Mouse (Mus musculus): ENCODE measurements around the gene Wsb2.
"Not testable (repeated sequence)": the region's sequence is repeated elsewhere in the genome, so short reads cannot be mapped to it uniquely, and the experiment has no call there.

Wsb2 gene

GRCm38 (mm10) chr5:117390895-117391294, 33.8 kb downstream of the Wsb2 start:
- no peaks in the 10 kb centered on the region for H3K36me3 ChIP-seq (ENCODE audit: control insufficient read depth, insufficient read depth, low read length, poor library complexity, severe bottlenecking)
- no peaks in the 10 kb centered on the region for H3K27me3 ChIP-seq (ENCODE audit: control insufficient read depth, insufficient read depth, low read length, poor library complexity, severe bottlenecking)
- no peak for DNase-seq (ENCODE audit: low read depth, low spot score)

DNA sequence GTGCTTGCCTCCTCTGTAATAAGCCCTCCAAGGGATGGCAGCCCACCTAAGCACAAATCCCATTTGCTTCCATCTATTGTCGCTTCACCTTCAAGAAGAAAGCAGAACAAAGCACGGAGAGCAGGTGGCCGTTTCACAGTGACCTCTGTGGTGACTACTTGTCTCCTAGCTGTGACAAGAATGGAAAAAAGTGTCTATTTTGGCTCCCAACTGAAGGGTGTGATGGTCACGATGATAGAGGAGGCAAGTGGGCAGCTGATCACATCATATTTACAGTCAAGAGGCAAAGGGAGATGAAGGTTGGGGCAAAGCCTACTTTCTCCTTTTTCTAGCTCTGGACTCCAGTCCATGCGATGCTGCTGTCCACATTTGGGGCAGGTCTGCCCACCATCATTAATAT, 38.7 kb downstream of the Wsb2 start:
- H3K27me3 ChIP-seq (ENCODE audit: control insufficient read depth, insufficient read depth, low read length, poor library complexity, severe bottlenecking): no peaks in the 10 kb centered on the region
- H3K36me3 ChIP-seq (ENCODE audit: control insufficient read depth, insufficient read depth, low read length, poor library complexity, severe bottlenecking): no peaks in the 10 kb centered on the region
- no peak for DNase-seq (ENCODE audit: low read depth, low spot score)

- H3K27me3 ChIP-seq (ENCODE audit: control insufficient read depth, insufficient read depth, low read length, poor library complexity, severe bottlenecking): no peaks in the 10 kb centered on the region
- H3K36me3 ChIP-seq (ENCODE audit: control insufficient read depth, insufficient read depth, low read length, poor library complexity, severe bottlenecking): no peaks in the 10 kb centered on the region
- DNase-seq (ENCODE audit: low read depth, low spot score): no peak
Observed at GRCm38 (mm10) chr5:117396596-117397014, 39.5 kb downstream of the Wsb2 start.

DNA sequence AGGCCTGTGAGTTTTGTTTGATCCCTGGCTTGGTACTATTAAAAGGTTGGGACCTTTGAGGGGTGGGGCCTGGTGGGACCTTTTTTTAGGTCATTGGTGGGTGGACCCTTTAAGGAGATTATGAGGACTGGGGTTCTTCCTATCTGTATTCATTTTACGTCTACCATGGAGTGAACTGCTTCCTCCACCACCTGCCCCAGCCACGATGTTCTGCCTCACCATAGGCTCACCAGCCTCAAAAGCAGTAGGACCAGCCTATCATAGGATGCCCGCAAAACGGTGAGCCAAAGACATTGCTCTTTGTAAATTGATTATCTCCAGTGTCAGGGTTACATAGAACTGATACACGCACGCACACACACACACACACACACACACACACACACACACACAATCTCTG, 40.3 kb downstream of the Wsb2 start:
- H3K27me3 ChIP-seq (ENCODE audit: control insufficient read depth, insufficient read depth, low read length, poor library complexity, severe bottlenecking): no peaks in the 10 kb centered on the region
- DNase-seq (ENCODE audit: low read depth, low spot score): no peak
- H3K36me3 ChIP-seq (ENCODE audit: control insufficient read depth, insufficient read depth, low read length, poor library complexity, severe bottlenecking): no peaks in the 10 kb centered on the region

GRCm38 (mm10) chr5:117398007-117398550, 41.0 kb downstream of the Wsb2 start:
- Histone ChIP-seq H3K27me3 (ENCODE audit: control insufficient read depth, insufficient read depth, low read length, poor library complexity, severe bottlenecking) (no peaks in the 10 kb centered on the region), H3K36me3 (ENCODE audit: control insufficient read depth, insufficient read depth, low read length, poor library complexity, severe bottlenecking) (no peaks in the 10 kb centered on the region)
- no peak for DNase-seq (ENCODE audit: low read depth, low spot score)

DNA sequence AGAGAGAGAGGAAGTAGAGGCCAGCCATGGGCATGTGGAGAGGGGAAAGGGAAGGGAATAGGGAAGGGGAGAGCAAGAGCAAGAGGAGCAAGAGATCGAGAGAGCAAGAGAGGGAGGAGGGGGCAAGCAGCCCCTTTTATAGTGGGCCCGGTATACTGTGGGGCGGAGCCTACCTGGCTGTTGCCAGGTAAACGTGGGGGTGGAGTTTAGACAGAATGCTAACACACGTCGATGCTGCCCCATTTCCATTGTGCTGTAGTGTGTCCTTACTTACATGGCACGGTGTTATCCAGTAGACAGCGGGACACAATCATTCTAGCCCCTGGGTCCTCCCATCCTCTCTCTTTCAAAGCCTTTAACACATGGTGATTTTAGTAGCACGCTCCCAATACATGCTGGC, 42.2 kb downstream of the Wsb2 start:
- no peak for DNase-seq (ENCODE audit: low read depth, low spot score)
- Histone ChIP-seq H3K27me3 (ENCODE audit: control insufficient read depth, insufficient read depth, low read length, poor library complexity, severe bottlenecking) (no peaks in the 10 kb centered on the region), H3K36me3 (ENCODE audit: control insufficient read depth, insufficient read depth, low read length, poor library complexity, severe bottlenecking) (no peaks in the 10 kb centered on the region)

DNA sequence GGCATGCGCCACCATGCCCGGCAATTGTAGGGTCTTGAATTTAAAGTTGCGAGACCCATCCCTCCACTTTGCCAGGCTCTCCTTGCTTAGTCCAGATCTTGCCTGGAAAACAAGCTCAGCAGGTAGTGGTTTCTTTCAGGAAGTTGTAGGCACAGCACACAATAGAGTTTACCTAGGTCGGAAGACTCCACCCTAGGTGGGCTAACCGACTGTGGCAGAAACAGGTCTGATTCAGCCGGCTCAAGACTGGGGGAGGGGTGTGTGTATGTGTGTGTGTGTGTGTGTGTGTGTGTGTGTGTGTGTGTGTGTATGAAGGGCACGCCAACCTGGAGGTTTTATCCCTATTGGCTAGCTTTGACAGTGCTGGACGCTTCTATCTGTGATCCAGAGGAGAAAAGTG, 46.5 kb downstream of the Wsb2 start:
- no peaks in the 10 kb centered on the region for H3K36me3 ChIP-seq (ENCODE audit: control insufficient read depth, insufficient read depth, low read length, poor library complexity, severe bottlenecking)
- no peak for DNase-seq (ENCODE audit: low read depth, low spot score)
- no peaks in the 10 kb centered on the region for H3K27me3 ChIP-seq (ENCODE audit: control insufficient read depth, insufficient read depth, low read length, poor library complexity, severe bottlenecking)

DNA sequence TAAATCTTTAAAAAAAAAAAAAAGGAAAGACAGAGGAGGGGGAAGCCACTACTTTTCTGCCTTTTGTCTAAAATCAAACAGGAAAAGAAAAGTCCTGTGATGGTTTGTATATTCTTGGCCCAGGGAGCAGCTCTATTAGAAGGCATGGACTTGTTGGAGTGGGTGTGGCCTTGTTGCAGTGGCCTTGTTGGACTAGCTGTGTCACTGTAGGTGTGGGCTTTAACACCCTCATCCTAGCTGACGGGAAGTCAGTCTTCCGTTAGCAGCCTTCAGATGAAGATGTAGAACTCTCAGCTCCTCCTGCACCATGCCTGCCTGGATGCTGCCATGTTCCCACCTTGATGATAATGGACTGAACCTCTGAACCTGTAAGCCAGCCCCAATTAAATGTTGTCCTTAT, 47.6 kb downstream of the Wsb2 start:
- H3K27me3 ChIP-seq (ENCODE audit: control insufficient read depth, insufficient read depth, low read length, poor library complexity, severe bottlenecking); DNase-seq (ENCODE audit: low read depth, low spot score); H3K36me3 ChIP-seq (ENCODE audit: control insufficient read depth, insufficient read depth, low read length, poor library complexity, severe bottlenecking): not testable (repeated sequence)

DNA sequence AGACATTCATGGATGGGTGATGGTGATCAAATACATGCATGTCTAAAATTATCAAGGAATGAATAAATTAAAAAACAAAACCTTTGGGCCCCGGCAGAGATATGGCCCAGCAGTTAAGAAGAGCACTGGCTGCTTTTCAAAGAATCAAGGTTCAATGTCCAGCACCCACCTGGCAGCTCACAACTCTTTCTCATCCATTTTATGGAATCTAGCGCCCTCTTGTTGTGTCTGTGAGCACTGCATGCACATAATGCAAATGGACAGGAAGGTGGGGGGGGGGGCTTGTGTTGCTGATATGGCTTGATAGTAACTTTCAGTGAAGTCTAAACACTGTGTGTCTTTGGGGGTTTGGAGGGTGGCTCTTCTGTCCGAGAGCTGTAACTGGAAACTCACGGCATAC, 51.1 kb downstream of the Wsb2 start:
- DNase-seq (ENCODE audit: low read depth, low spot score): peak; percentile 75
- Histone ChIP-seq H3K27me3 (ENCODE audit: control insufficient read depth, insufficient read depth, low read length, poor library complexity, severe bottlenecking) (no peaks in the 10 kb centered on the region), H3K36me3 (ENCODE audit: control insufficient read depth, insufficient read depth, low read length, poor library complexity, severe bottlenecking) (no peaks in the 10 kb centered on the region)

DNA sequence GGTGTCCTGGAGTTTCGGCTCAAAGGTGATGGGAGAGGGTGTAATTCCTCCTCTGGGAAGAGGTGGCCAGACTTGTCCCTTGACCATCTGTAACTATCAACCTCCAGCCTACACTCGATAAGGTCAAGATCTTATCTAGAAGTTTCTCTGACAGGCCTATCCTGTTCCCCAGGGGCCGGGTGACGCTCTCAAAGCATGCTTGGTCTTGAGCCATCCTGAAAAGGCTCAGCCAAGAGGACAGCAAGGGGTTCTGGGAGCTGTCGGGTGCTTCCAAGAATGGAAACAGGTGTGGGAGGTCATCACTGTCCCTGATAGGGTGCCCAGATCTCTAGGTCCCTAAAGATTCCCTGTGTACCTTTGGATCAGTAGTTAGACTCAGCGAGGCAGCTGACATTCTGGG, 52.3 kb downstream of the Wsb2 start:
- H3K36me3 ChIP-seq (ENCODE audit: control insufficient read depth, insufficient read depth, low read length, poor library complexity, severe bottlenecking): no peaks in the 10 kb centered on the region
- no peaks in the 10 kb centered on the region for H3K27me3 ChIP-seq (ENCODE audit: control insufficient read depth, insufficient read depth, low read length, poor library complexity, severe bottlenecking)
- DNase-seq (ENCODE audit: low read depth, low spot score): no peak

GRCm38 (mm10) chr5:117413507-117414501, 56.7 kb downstream of the Wsb2 start, which contains the start of gene Ksr2:
Ksr2 (plus strand) TSS chr5:117414000.
- peaks cover 3% of the 10 kb centered on the region; the same call in 1 of the 2 replicates for H3K27me3 ChIP-seq (ENCODE audit: control insufficient read depth, insufficient read depth, low read length, poor library complexity, severe bottlenecking)
- DNase-seq (ENCODE audit: low read depth, low spot score): peak; percentile 27
- no peaks in the 10 kb centered on the region for H3K36me3 ChIP-seq (ENCODE audit: control insufficient read depth, insufficient read depth, low read length, poor library complexity, severe bottlenecking)

DNA sequence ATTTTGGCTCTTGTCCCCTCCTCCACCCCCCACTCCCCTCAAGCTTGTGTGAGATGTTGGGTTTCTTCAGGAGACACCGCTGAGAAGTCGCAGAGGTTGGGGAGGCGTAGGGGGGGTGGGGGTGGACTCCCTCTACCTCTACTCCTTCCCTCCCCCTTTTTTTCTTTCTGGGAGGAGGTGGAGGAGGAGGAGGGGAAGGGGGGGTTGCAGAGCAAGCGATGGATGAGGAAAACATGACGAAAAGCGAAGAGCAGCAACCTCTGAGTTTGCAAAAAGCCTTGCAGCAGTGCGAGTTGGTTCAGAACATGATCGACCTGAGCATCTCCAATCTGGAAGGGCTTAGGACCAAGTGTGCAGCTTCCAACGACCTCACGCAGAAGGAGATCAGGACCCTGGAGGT, 57.5 kb downstream of the Wsb2 start:
- H3K27me3 ChIP-seq (ENCODE audit: control insufficient read depth, insufficient read depth, low read length, poor library complexity, severe bottlenecking): peaks cover 3% of the 10 kb centered on the region; the same call in 1 of the 2 replicates
- DNase-seq (ENCODE audit: low read depth, low spot score): no peak
- no peaks in the 10 kb centered on the region for H3K36me3 ChIP-seq (ENCODE audit: control insufficient read depth, insufficient read depth, low read length, poor library complexity, severe bottlenecking)

DNA sequence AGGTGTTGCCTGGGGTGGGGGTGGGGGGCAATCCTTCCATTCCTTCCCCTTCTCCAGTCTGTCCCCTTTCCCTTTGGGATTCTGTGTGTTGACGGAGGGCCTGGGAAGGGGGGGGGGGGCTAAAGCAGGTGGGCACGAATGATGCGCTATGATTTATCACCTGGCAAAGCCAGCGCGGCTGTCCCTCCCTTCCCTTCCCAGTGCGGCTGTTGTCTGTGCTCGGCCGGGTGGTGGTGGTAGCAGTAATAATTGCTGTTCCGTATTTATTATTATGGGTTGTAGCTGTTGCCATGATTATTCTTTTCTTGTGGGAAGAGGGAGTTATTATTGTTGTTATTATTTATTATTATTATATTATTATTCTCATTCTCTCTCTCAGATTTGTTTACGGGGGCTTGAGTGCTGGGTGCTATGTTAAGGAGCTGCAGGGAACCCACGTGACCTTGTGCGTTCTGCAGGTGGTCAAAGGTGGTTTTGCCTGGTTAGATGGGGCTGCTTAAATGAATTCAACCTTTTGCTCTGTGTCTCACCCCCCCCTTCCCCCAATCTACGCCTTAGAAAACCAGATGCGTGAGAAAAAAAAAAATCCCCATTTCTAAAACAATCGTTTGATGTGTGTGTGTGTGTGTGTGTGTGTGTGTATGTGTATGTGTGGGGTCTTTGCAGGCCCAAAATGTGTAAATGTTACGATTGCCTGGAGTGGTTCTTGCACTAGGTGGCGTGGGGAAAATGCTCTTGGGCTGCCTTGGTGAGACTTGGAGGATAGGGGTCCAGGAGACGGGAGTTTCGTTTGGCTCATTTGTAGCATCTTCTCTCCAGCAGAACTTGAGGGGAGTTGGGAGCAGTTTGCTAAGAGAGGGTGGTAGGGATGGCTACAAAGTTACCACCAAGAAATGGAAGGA, 58.2 kb downstream of the Wsb2 start:
- Histone ChIP-seq H3K36me3 (ENCODE audit: control insufficient read depth, insufficient read depth, low read length, poor library complexity, severe bottlenecking) (no peaks in the 10 kb centered on the region), H3K27me3 (ENCODE audit: control insufficient read depth, insufficient read depth, low read length, poor library complexity, severe bottlenecking) (peaks cover 3% of the 10 kb centered on the region; the same call in 1 of the 2 replicates)
- no peak for DNase-seq (ENCODE audit: low read depth, low spot score)

DNA sequence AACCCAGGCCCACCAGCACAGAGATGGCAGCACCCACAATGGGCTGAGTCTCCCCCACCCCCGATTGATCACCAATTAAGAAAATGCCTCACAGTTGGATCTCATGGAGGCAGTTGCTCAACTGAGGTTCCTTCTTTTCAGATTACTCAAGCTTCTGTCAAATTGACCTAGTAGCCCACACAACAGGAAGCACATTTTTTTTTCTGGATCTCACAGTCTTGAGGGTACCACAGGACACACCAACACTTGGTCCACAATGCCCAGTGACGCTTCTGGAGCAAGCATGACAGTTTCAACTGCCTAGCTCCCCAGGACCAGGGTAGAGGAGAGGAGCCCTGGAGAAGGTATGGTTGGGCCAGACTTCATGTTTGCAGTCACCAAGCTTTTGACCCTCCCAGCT, 60.3 kb downstream of the Wsb2 start:
- Histone ChIP-seq H3K27me3 (ENCODE audit: control insufficient read depth, insufficient read depth, low read length, poor library complexity, severe bottlenecking) (peaks cover 3% of the 10 kb centered on the region; the same call in 1 of the 2 replicates), H3K36me3 (ENCODE audit: control insufficient read depth, insufficient read depth, low read length, poor library complexity, severe bottlenecking) (no peaks in the 10 kb centered on the region)
- DNase-seq (ENCODE audit: low read depth, low spot score): no peak
